Mouse (Mus musculus): ENCODE measurements around the gene Sept4.
A peak's percentile ranks its signal among the peaks of the same experiment; 100 is the strongest.

Sept4 gene

GRCm38 (mm10) chr11:87568255-87568953 is at the start of gene Sept4:
TSS of gene Sept4 (plus strand) at chr11:87568903.
- DNase-seq (ENCODE audit: low read depth, low spot score): no peak

- peak; percentile 72 for DNase-seq (ENCODE audit: low read depth, low spot score)
Observed at GRCm38 (mm10) chr11:87519260-87519659, 49.4 kb upstream of the Sept4 start.

GRCm38 (mm10) chr11:87523466-87523865 is 45.2 kb upstream of the Sept4 start:
- no peak for DNase-seq (ENCODE audit: low read depth, low spot score)

- no peak for DNase-seq (ENCODE audit: low read depth, low spot score)
Observed at GRCm38 (mm10) chr11:87523967-87524366, 44.7 kb upstream of the Sept4 start.

- DNase-seq (ENCODE audit: low read depth, low spot score): no peak
Observed at GRCm38 (mm10) chr11:87524780-87525179, 43.9 kb upstream of the Sept4 start.

- DNase-seq (ENCODE audit: low read depth, low spot score): no peak
Observed at GRCm38 (mm10) chr11:87527364-87527763, 41.3 kb upstream of the Sept4 start.

GRCm38 (mm10) chr11:87527990-87528389 is 40.7 kb upstream of the Sept4 start:
- DNase-seq (ENCODE audit: low read depth, low spot score): peak; percentile 61

GRCm38 (mm10) chr11:87531695-87532094 is 37.0 kb upstream of the Sept4 start:
- DNase-seq (ENCODE audit: low read depth, low spot score): peak; percentile 65

- DNase-seq (ENCODE audit: low read depth, low spot score): no peak
Observed at GRCm38 (mm10) chr11:87542285-87542684, 26.4 kb upstream of the Sept4 start.

- DNase-seq (ENCODE audit: low read depth, low spot score): no peak
Observed at GRCm38 (mm10) chr11:87542906-87543305, 25.8 kb upstream of the Sept4 start.

GRCm38 (mm10) chr11:87553342-87553741 is 15.4 kb upstream of the Sept4 start:
- no peak for DNase-seq (ENCODE audit: low read depth, low spot score)

- DNase-seq (ENCODE audit: low read depth, low spot score): no peak
Observed at GRCm38 (mm10) chr11:87554386-87554785, 14.3 kb upstream of the Sept4 start.

- no peak for DNase-seq (ENCODE audit: low read depth, low spot score)
Observed at GRCm38 (mm10) chr11:87555106-87555703, 13.5 kb upstream of the Sept4 start.

- no peak for DNase-seq (ENCODE audit: low read depth, low spot score)
Observed at GRCm38 (mm10) chr11:87561208-87561607, 7.5 kb upstream of the Sept4 start.

GRCm38 (mm10) chr11:87566501-87566900 is 2.2 kb upstream of the Sept4 start, which contains the start of gene Gm11492:
TSS of gene Gm11492 (plus strand) at chr11:87566653.
- no peak for DNase-seq (ENCODE audit: low read depth, low spot score)

- DNase-seq (ENCODE audit: low read depth, low spot score): no peak
Observed at GRCm38 (mm10) chr11:87570743-87571142, 2.0 kb downstream of the Sept4 start.

- DNase-seq (ENCODE audit: low read depth, low spot score): no peak
Observed at GRCm38 (mm10) chr11:87571361-87571950, 2.8 kb downstream of the Sept4 start.

- no peak for DNase-seq (ENCODE audit: low read depth, low spot score)
Observed at GRCm38 (mm10) chr11:87573751-87574150, 5.0 kb downstream of the Sept4 start.

- DNase-seq (ENCODE audit: low read depth, low spot score): no peak
Observed at GRCm38 (mm10) chr11:87574520-87575180, 5.9 kb downstream of the Sept4 start.

- no peak for DNase-seq (ENCODE audit: low read depth, low spot score)
Observed at GRCm38 (mm10) chr11:87577601-87578248, 9.0 kb downstream of the Sept4 start.

GRCm38 (mm10) chr11:87578249-87578962 is 9.7 kb downstream of the Sept4 start:
- DNase-seq (ENCODE audit: low read depth, low spot score): peak; percentile 50
